Mouse (Mus musculus): Measurements from ENCODE around the gene Sgk2. TPM values are rescaled to one million over a fixed set of nuclear protein-coding genes. Genes with fewer than 3 reads are reported as not detected.
A peak's percentile ranks its signal among the peaks of the same experiment; 100 is the strongest.

Gene Sgk2
- not detected for total RNA-seq (2022)

- DNase-seq (ENCODE audit: low spot score in 2 of 2): no peak
Measured at GRCm38 (mm10) chr2:162987218-162987617, at the start of gene Sgk2. Gene Sgk2 (plus strand): TSS chr2:162987330.

GRCm38 (mm10) chr2:162939562-162939961 lies 47.6 kb upstream of the Sgk2 start:
- no peak for DNase-seq (ENCODE audit: low spot score in 2 of 2)

- no peak for DNase-seq (ENCODE audit: low spot score in 2 of 2)
Measured at GRCm38 (mm10) chr2:162943148-162943846, 43.8 kb upstream of the Sgk2 start, which contains the start of gene L3mbtl1. Gene L3mbtl1 (plus strand): TSS chr2:162943472.

- no peak for DNase-seq (ENCODE audit: low spot score in 2 of 2)
Measured at GRCm38 (mm10) chr2:162943931-162944330, 43.2 kb upstream of the Sgk2 start.

GRCm38 (mm10) chr2:162946964-162947363 lies 40.2 kb upstream of the Sgk2 start:
- no peak for DNase-seq (ENCODE audit: low spot score in 2 of 2)

- no peak for DNase-seq (ENCODE audit: low spot score in 2 of 2)
Measured at GRCm38 (mm10) chr2:162947736-162948135, 39.4 kb upstream of the Sgk2 start.

GRCm38 (mm10) chr2:162948221-162948620 lies 38.9 kb upstream of the Sgk2 start:
- DNase-seq (ENCODE audit: low spot score in 2 of 2): no peak

GRCm38 (mm10) chr2:162950776-162951175 lies 36.4 kb upstream of the Sgk2 start:
- no peak for DNase-seq (ENCODE audit: low spot score in 2 of 2)

- no peak for DNase-seq (ENCODE audit: low spot score in 2 of 2)
Measured at GRCm38 (mm10) chr2:162956843-162957242, 30.3 kb upstream of the Sgk2 start.

- DNase-seq (ENCODE audit: low spot score in 2 of 2): no peak
Measured at GRCm38 (mm10) chr2:162961321-162961720, 25.8 kb upstream of the Sgk2 start.

GRCm38 (mm10) chr2:162966734-162967133 lies 20.4 kb upstream of the Sgk2 start:
- DNase-seq (ENCODE audit: low spot score in 2 of 2): no peak

GRCm38 (mm10) chr2:162968357-162968756 lies 18.8 kb upstream of the Sgk2 start:
- DNase-seq (ENCODE audit: low spot score in 2 of 2): no peak

- no peak for DNase-seq (ENCODE audit: low spot score in 2 of 2)
Measured at GRCm38 (mm10) chr2:162969101-162969500, 18.0 kb upstream of the Sgk2 start.

- no peak for DNase-seq (ENCODE audit: low spot score in 2 of 2)
Measured at GRCm38 (mm10) chr2:162970896-162971295, 16.2 kb upstream of the Sgk2 start.

- no peak for DNase-seq (ENCODE audit: low spot score in 2 of 2)
Measured at GRCm38 (mm10) chr2:162972752-162973151, 14.4 kb upstream of the Sgk2 start.

GRCm38 (mm10) chr2:162973206-162973605 lies 13.9 kb upstream of the Sgk2 start:
- no peak for DNase-seq (ENCODE audit: low spot score in 2 of 2)

GRCm38 (mm10) chr2:162973637-162974036 lies 13.5 kb upstream of the Sgk2 start:
- no peak for DNase-seq (ENCODE audit: low spot score in 2 of 2)

- peak in 1 of 2 experiments; percentile 13 for DNase-seq (ENCODE audit: low spot score in 2 of 2)
Measured at GRCm38 (mm10) chr2:162975157-162975775, 11.9 kb upstream of the Sgk2 start.

GRCm38 (mm10) chr2:162976001-162976400 lies 11.1 kb upstream of the Sgk2 start:
- no peak for DNase-seq (ENCODE audit: low spot score in 2 of 2)

- DNase-seq (ENCODE audit: low spot score in 2 of 2): no peak
Measured at GRCm38 (mm10) chr2:162984381-162984780, 2.7 kb upstream of the Sgk2 start.

GRCm38 (mm10) chr2:162985923-162986322 lies 1.2 kb upstream of the Sgk2 start:
- DNase-seq (ENCODE audit: low spot score in 2 of 2): no peak

- DNase-seq (ENCODE audit: low spot score in 2 of 2): no peak
Measured at GRCm38 (mm10) chr2:162986764-162987163, 366 bp upstream of the Sgk2 start.

- DNase-seq (ENCODE audit: low spot score in 2 of 2): no peak
Measured at GRCm38 (mm10) chr2:162988235-162988634, 1.1 kb downstream of the Sgk2 start.

All from gastrocnemius, adult 8-10 months (tissue).